Mouse (Mus musculus) layer of hippocampus, postnatal 10 days (tissue): ENCODE measurements around the gene Alg5. TPM values are rescaled to one million over a fixed set of nuclear protein-coding genes. Genes with fewer than 3 reads are reported as not detected.
A peak's percentile ranks its signal among the peaks of the same experiment; 100 is the strongest.

Experiments used
- DNase-seq, 2 experiments: peaks; one replicate each; pipeline ENCODE4 v3.0.0; 2021; ENCODE audit warnings: low spot score in 2 of 2
- total RNA-seq, 2 experiments: library from RNA; stranded (reverse); gene quantifications; 2 replicates each; pipeline ENCODE4 v1.2.3; 2021

Gene Alg5
- total RNA-seq, 2 experiments from 2014 or later, result 23.7 to 27.1 TPM

DNA sequence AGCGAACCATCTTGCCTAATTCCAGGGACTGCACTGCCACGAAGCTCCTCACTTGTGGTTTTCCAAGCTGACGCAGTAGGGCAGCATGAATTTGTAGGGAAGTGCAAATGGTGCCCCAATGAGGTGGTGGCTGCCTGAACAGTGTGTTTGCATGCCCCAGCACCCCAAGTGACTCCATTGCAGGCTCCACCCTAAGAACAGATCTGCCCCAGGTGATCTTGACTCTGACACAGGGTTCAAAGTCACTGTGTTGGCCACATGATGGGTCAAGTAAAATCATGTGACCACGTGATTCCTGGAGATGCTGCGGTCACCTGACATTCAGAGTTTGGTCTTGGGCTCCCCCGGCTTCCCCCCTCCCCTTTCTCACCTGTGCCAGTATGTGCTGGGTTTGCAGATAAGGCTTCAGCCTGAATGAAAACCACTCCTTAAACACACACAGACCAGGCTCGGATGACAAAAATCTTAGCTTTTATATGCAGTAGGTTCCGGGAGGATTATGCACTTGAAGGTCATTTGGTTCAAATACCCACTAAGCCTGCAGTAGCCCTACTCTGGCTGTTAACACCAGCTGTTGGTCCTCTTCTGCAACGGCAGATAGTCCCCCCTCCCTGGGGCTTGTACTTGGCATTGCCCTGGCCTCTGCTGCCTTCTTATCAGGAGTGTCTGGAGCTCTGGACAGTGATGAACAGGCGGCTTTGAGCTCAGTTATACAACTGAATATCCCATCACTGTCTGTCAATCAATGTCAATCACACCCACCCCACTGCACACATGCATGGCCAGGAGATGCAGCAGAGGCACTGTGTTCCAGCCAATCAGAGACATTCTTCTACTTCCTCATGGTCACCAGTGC, 56.7 kb downstream of the Alg5 start:
- no peak for DNase-seq

GRCm38 (mm10) chr3:54793762-54794161, 58.4 kb downstream of the Alg5 start:
- no peak for DNase-seq

GRCm38 (mm10) chr3:54795379-54795778, 60.0 kb downstream of the Alg5 start:
- no peak for DNase-seq

- DNase-seq, result no peak
Observed at GRCm38 (mm10) chr3:54795806-54796205, 60.5 kb downstream of the Alg5 start.

- peak; percentile 66 to 73 for DNase-seq
Observed at GRCm38 (mm10) chr3:54797211-54797610, 61.9 kb downstream of the Alg5 start.

Other genes with a start within 250 kb of the Alg5 start
- 10 to 100 TPM; 57.6 to 62.0 TPM for gene Supt20, start 42.7 kb upstream of the Alg5 start, total RNA-seq
- not detected for gene Gm21958, start 21.2 kb upstream of the Alg5 start, total RNA-seq
- gene Exosc8, start 146 bp upstream of the Alg5 start, total RNA-seq, result 10 to 100 TPM; 35.5 to 41.2 TPM
- 1 to 10 TPM; 4.4 to 4.5 TPM for gene Smad9, start 20.0 kb downstream of the Alg5 start, total RNA-seq
- 10 to 100 TPM; 51.6 to 59.3 TPM for gene Rfxap, start 72.3 kb downstream of the Alg5 start, total RNA-seq
- gene Sertm1, start 180.3 kb downstream of the Alg5 start, total RNA-seq, result 10 to 100 TPM; 90.2 to 95.5 TPM